Mouse (Mus musculus) urinary bladder, postnatal 14 days (tissue): Measurements from ENCODE around the gene Lgals3bp.
A peak's percentile ranks its signal among the peaks of the same experiment; 100 is the strongest.

Experiments
- DNase-seq: peaks from one replicate; pipeline ENCODE4 v3.0.0; 2021; ENCODE audit warnings: low spot score

The Lgals3bp gene

GRCm38 (mm10) chr11:118401760-118402280, at the start of gene Lgals3bp:
Gene Lgals3bp, minus strand, starts transcription at chr11:118402092.
- peak; percentile 65 for DNase-seq

- DNase-seq = no peak
These were observed 49.3 kb upstream of the Lgals3bp start for GRCm38 (mm10) chr11:118451211-118451610.

- DNase-seq = no peak
These were observed 46.5 kb upstream of the Lgals3bp start for GRCm38 (mm10) chr11:118448385-118448784.

- no peak for DNase-seq
These were observed 45.5 kb upstream of the Lgals3bp start for GRCm38 (mm10) chr11:118447346-118447745.

- DNase-seq = peak; percentile 70
These were observed 44.0 kb upstream of the Lgals3bp start for GRCm38 (mm10) chr11:118445843-118446242.

GRCm38 (mm10) chr11:118443201-118443970, 41.5 kb upstream of the Lgals3bp start:
- DNase-seq = peak; percentile 82

GRCm38 (mm10) chr11:118442691-118443090, 40.8 kb upstream of the Lgals3bp start:
- no peak for DNase-seq

- peak; percentile 49 for DNase-seq
These were observed 36.9 kb upstream of the Lgals3bp start for GRCm38 (mm10) chr11:118438665-118439414.

- DNase-seq = no peak
These were observed 34.6 kb upstream of the Lgals3bp start for GRCm38 (mm10) chr11:118436471-118436935.

GRCm38 (mm10) chr11:118434093-118434492, 32.2 kb upstream of the Lgals3bp start:
- DNase-seq = no peak

GRCm38 (mm10) chr11:118433398-118433868, 31.5 kb upstream of the Lgals3bp start:
- DNase-seq = no peak

GRCm38 (mm10) chr11:118431100-118431948, 29.4 kb upstream of the Lgals3bp start:
- DNase-seq = no peak

GRCm38 (mm10) chr11:118430291-118430885, 28.5 kb upstream of the Lgals3bp start:
- DNase-seq = no peak

GRCm38 (mm10) chr11:118428944-118429709, 27.2 kb upstream of the Lgals3bp start:
- DNase-seq = no peak

- DNase-seq = no peak
These were observed 26.6 kb upstream of the Lgals3bp start for GRCm38 (mm10) chr11:118428460-118428868.

GRCm38 (mm10) chr11:118427986-118428385, 26.1 kb upstream of the Lgals3bp start, which contains the start of gene C1qtnf1:
Gene C1qtnf1, plus strand, starts transcription at chr11:118428203.
- DNase-seq = peak; percentile 47

- DNase-seq = no peak
These were observed 25.4 kb upstream of the Lgals3bp start for GRCm38 (mm10) chr11:118427266-118427779.

GRCm38 (mm10) chr11:118426765-118427164, 24.9 kb upstream of the Lgals3bp start:
- no peak for DNase-seq

GRCm38 (mm10) chr11:118424621-118425335, 22.9 kb upstream of the Lgals3bp start:
- DNase-seq = no peak
